Mouse (Mus musculus): ENCODE measurements around the gene St6gal2. TPM values are rescaled to one million over a fixed set of nuclear protein-coding genes. Genes with fewer than 3 reads are reported as not detected.

Gene St6gal2
- polyA plus RNA-seq (2015; fragmentation: Nextera tagmentation; extraction: Ambion mirVana) = 0.31 and 0.32 TPM in 2 replicates

DNA sequence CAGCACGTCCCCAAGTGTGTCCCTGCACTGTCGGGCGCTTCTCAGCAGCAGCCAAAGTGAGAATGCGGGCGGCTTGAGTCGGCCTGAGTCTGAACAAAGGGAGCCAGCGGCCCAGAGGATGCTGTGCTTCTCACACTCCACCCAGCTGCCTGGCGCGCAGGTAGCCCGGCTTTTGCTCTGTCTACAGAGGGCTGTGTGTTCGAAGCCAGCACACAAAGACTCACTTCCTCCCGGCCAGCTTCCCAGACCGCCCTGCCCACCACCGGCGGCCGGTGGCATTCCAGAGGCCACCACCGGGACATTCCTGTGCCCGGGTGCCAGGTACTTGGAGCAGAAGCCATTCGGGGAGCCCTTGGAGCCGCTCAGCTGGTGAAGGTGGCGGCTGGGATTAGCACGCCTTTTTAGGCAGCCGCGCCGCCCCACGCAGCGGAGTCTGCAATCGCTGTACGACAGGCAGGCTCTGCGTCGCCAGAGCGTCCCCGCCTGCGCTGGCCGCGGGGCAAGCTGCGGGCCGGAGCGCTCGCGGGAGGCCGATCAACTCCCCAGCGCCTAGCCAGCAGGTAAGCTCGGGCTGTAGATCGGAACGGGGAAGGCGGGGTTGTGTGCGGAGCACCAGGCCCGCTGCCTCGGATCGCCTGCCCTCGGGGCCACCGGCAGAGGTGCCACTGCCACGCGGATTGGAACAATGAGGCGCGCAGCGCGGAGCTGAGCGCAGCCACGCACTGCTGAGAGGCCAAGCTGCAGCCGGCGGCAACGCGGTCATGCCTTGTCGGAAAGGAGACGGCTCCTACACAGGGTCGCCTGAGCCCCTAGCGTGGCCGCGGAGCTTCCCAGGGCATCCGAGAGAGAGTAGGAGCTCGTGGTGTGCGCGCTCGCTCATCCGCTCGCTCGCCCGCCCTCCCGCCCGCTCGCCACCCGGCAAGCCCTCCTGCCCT is at the start of gene St6gal2:
Gene St6gal2, plus strand, starts transcription at position 133 of the 935 bp plus-strand sequence.
- peak within 1 kb of the TSS; percentile 95 for H3K4me2 ChIP-seq (ENCODE audit: low read depth, low read length)
- ATAC-seq = peak; percentile 85
- WGBS = under 1% methylated on average over 79 of the region's 84 CpGs

DNA sequence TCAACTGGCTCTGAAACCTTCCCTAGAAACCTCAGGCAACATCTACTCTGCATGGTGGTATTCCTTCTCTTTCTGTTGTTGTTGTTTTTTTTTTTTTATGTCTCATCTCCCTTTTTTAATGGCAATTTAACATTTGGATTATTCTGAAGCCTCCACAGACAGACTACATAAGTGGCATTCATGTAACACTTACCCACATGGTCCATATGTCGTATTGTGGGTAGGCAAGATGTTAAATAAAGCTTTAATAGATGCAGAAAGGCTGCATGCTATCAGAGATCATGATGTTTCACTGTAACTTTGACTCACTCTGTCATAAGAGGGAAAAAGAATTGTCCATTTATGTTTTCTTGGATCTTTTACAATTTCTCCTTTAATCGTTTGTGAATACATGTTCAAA is 39.1 kb upstream of the St6gal2 start:
- H3K4me1 ChIP-seq (ENCODE audit: control insufficient read depth, insufficient read depth, low read length) = no peaks in the 10 kb centered on the region
- no peaks in the 10 kb centered on the region for H3K9me3 ChIP-seq (ENCODE audit: control insufficient read depth, low read length)
- 86% methylated on average over 2 of the region's 2 CpGs for WGBS
- no peak for ATAC-seq
- no peak overlapping the region for H3K27ac ChIP-seq (ENCODE audit: low read length)
- no peak overlapping the region for H3K4me2 ChIP-seq (ENCODE audit: low read depth, low read length)
- H3K4me3 ChIP-seq (ENCODE audit: low read length) = no peak overlapping the region
- no peak overlapping the region for H3K9ac ChIP-seq (ENCODE audit: low read depth, low read length)
- no peaks in the 10 kb centered on the region for H3K27me3 ChIP-seq (replicated peaks; ENCODE audit: control insufficient read depth, insufficient read depth, low read length)
- no peaks in the 10 kb centered on the region for H3K36me3 ChIP-seq (ENCODE audit: control insufficient read depth, insufficient read depth, low read length)

More for the DNA sequence above, at the start of gene St6gal2:
- no peaks in the 10 kb centered on the region for H3K9me3 ChIP-seq (ENCODE audit: control insufficient read depth, low read length)
- peak within 1 kb of the TSS; percentile 56 for H3K4me3 ChIP-seq (ENCODE audit: low read length)
- H3K36me3 ChIP-seq (ENCODE audit: control insufficient read depth, insufficient read depth, low read length) = no peaks in the 10 kb centered on the region
- peaks cover 24% of the 10 kb centered on the region for H3K27me3 ChIP-seq (replicated peaks; ENCODE audit: control insufficient read depth, insufficient read depth, low read length)
- H3K4me1 ChIP-seq (ENCODE audit: control insufficient read depth, insufficient read depth, low read length) = 0 out of 2 replicates have a peak, but pooled peaks cover 4% of the 10 kb centered on the region
- H3K27ac ChIP-seq (ENCODE audit: low read length) = no peak within 1 kb of the TSS
- H3K9ac ChIP-seq (ENCODE audit: low read depth, low read length) = peak within 1 kb of the TSS; percentile 60

DNA sequence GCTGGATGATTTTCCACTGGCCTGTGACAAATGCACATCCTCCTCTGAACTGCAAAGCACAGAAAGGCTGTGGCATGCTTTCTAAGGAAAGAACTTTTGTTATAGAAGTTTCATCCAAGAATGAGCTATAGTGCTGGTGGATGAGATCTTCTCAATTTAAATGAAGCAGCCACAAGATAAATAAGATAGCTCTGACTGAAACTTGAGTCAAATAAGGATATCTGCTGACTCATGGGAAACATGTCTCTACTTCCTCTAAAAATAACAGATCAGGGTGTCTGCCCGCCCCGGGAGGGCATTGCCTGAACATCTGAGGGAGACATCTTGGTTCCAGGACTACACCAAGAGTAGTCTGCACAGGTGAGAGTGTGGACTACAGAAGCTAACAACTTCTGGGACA is 28.7 kb upstream of the St6gal2 start:
- 88% methylated on average over 2 of the region's 2 CpGs for WGBS

DNA sequence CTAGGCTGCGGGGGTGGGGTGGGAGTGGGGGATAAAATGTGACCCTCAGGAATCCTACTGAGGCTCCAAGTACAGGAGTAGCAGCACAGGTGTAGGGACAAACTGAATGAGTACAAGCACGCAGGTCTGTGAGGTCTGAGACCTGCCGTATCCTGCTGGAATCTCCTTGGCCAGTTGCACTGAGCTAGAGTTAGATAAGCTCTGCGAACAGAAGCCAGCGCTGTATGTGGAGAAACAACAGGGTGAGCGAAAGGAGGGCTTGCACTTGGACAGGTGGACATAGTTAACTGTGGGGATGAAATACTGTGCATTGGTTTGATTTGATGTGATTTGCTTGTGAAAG is 974 bp downstream of the St6gal2 start:
- Histone ChIP-seq H3K4me3 (ENCODE audit: low read length) (peak overlapping the region; percentile 56), H3K36me3 (ENCODE audit: control insufficient read depth, insufficient read depth, low read length) (no peaks in the 10 kb centered on the region), H3K4me2 (ENCODE audit: low read depth, low read length) (peak overlapping the region; percentile 95), H3K9ac (ENCODE audit: low read depth, low read length) (peak overlapping the region; percentile 60), H3K4me1 (ENCODE audit: control insufficient read depth, insufficient read depth, low read length) (0 out of 2 replicates have a peak, but pooled peaks cover 4% of the 10 kb centered on the region), H3K27me3 (replicated peaks; ENCODE audit: control insufficient read depth, insufficient read depth, low read length) (peaks cover 24% of the 10 kb centered on the region), H3K27ac (ENCODE audit: low read length) (no peak overlapping the region), H3K9me3 (ENCODE audit: control insufficient read depth, low read length) (no peaks in the 10 kb centered on the region)
- under 1% methylated on average over 6 of the region's 6 CpGs for WGBS
- peak; percentile 31; the same call in 1 of the 2 replicates for ATAC-seq

More for the DNA sequence above, 28.7 kb upstream of the St6gal2 start:
- no peak for ATAC-seq
- Histone ChIP-seq H3K9me3 (ENCODE audit: control insufficient read depth, low read length) (no peaks in the 10 kb centered on the region), H3K4me2 (ENCODE audit: low read depth, low read length) (no peak overlapping the region), H3K4me3 (ENCODE audit: low read length) (no peak overlapping the region), H3K36me3 (ENCODE audit: control insufficient read depth, insufficient read depth, low read length) (no peaks in the 10 kb centered on the region), H3K4me1 (ENCODE audit: control insufficient read depth, insufficient read depth, low read length) (no peaks in the 10 kb centered on the region), H3K27ac (ENCODE audit: low read length) (no peak overlapping the region), H3K9ac (ENCODE audit: low read depth, low read length) (no peak overlapping the region), H3K27me3 (replicated peaks; ENCODE audit: control insufficient read depth, insufficient read depth, low read length) (no peaks in the 10 kb centered on the region)

DNA sequence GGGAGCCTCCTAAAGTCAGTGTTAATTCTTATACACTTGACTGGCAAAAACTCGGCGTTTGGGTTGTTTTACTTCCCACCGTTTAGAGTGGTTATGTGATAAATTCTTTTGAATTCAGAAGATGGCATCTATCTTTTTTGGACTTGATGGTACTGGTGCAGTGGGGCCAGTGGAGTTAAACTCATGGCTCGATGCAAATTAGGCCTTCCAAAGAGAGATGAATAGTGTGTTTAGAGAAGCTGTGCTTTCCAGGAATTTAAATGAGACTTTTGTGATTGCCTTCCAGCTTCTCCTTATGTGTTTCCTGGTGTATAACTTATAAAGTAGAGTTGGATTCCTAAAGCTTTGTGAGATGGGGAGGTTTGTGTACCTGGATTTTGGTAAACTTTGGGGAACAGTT is 1.5 kb downstream of the St6gal2 start:
- Histone ChIP-seq H3K4me2 (ENCODE audit: low read depth, low read length) (no peak overlapping the region), H3K9ac (ENCODE audit: low read depth, low read length) (no peak overlapping the region), H3K9me3 (ENCODE audit: control insufficient read depth, low read length) (no peaks in the 10 kb centered on the region), H3K27ac (ENCODE audit: low read length) (no peak overlapping the region), H3K36me3 (ENCODE audit: control insufficient read depth, insufficient read depth, low read length) (no peaks in the 10 kb centered on the region), H3K4me3 (ENCODE audit: low read length) (no peak overlapping the region), H3K4me1 (ENCODE audit: control insufficient read depth, insufficient read depth, low read length) (0 out of 2 replicates have a peak, but pooled peaks cover 4% of the 10 kb centered on the region), H3K27me3 (replicated peaks; ENCODE audit: control insufficient read depth, insufficient read depth, low read length) (peaks cover 24% of the 10 kb centered on the region)
- WGBS = 23% methylated on average over 4 of the region's 4 CpGs
- ATAC-seq = no peak

DNA sequence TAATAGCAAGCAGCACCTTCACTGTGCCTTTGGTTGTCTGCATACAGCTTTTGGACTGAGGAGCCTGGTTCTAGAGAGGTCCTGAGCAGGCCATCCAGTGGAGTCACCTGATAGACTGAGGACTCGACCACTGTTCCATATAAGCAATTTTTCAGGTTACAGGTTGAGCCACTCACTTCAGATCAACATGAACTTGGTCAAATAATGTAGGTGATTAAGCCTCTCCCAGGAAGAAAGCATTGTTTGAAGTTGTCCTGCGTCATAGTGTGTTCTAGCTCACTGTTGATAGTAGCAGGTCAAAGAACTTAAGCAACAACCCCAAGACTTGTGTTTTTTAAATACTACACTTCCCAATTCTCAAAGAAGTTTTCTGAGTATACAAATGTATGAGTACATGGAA is 5.8 kb downstream of the St6gal2 start:
- Histone ChIP-seq H3K36me3 (ENCODE audit: control insufficient read depth, insufficient read depth, low read length) (no peaks in the 10 kb centered on the region), H3K4me3 (ENCODE audit: low read length) (no peak overlapping the region), H3K9me3 (ENCODE audit: control insufficient read depth, low read length) (no peaks in the 10 kb centered on the region), H3K27me3 (replicated peaks; ENCODE audit: control insufficient read depth, insufficient read depth, low read length) (peaks cover 8% of the 10 kb centered on the region), H3K9ac (ENCODE audit: low read depth, low read length) (no peak overlapping the region), H3K27ac (ENCODE audit: low read length) (no peak overlapping the region), H3K4me2 (ENCODE audit: low read depth, low read length) (no peak overlapping the region), H3K4me1 (ENCODE audit: control insufficient read depth, insufficient read depth, low read length) (no peaks in the 10 kb centered on the region)
- 55% methylated on average over 2 of the region's 2 CpGs for WGBS
- ATAC-seq = no peak

DNA sequence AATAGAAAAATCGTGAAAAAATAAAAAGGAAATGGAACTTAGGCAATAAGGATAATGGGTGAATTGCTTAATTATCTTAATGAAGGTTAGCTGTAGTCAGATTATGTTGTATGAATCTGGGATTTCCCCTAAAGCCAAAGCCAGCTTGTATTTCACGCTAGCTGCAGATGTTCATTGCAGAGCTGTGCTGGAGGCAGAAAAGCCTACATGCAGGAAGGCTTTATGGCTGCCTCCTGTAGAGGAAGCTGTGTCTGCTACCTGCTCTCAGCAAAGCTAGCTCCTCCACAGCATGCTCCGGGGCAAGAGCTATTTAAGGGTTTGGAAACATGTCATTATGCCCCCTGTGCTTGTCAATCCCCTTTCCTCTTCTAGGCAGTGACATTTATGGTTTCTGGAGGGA is 9.3 kb downstream of the St6gal2 start:
- H3K36me3 ChIP-seq (ENCODE audit: control insufficient read depth, insufficient read depth, low read length) = no peaks in the 10 kb centered on the region
- no peaks in the 10 kb centered on the region for H3K9me3 ChIP-seq (ENCODE audit: control insufficient read depth, low read length)
- H3K4me1 ChIP-seq (ENCODE audit: control insufficient read depth, insufficient read depth, low read length) = no peaks in the 10 kb centered on the region
- H3K27ac ChIP-seq (ENCODE audit: low read length) = no peak overlapping the region
- H3K9ac ChIP-seq (ENCODE audit: low read depth, low read length) = no peak overlapping the region
- H3K4me2 ChIP-seq (ENCODE audit: low read depth, low read length) = no peak overlapping the region
- ATAC-seq = no peak
- no peaks in the 10 kb centered on the region for H3K27me3 ChIP-seq (replicated peaks; ENCODE audit: control insufficient read depth, insufficient read depth, low read length)
- 64% methylated on average over 3 of the region's 3 CpGs for WGBS
- no peak overlapping the region for H3K4me3 ChIP-seq (ENCODE audit: low read length)

DNA sequence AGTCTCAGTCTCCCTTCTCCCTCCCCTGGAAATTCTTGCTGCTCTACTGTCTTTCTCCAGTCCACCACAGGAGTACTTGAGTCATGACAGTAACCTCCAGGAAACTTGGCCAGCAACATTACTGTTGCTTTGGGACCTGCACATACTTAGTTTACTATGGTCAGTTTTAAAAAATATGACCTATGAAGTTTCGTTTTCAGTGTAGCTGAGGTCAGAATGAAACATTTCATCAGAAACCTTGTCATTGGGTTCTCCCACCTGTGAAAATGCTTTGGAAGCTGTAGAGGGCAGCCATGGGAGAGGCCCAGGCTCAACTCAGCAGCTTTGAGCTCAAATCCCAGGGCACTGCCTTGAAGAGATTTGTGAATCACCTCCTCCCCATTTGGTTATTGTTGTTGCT is 15.0 kb downstream of the St6gal2 start:
- WGBS = 70% methylated on average over 1 of the region's 1 CpGs
- no peak for ATAC-seq
- no peaks in the 10 kb centered on the region for H3K36me3 ChIP-seq (ENCODE audit: control insufficient read depth, insufficient read depth, low read length)
- H3K9ac ChIP-seq (ENCODE audit: low read depth, low read length) = no peak overlapping the region
- H3K4me3 ChIP-seq (ENCODE audit: low read length) = no peak overlapping the region
- no peaks in the 10 kb centered on the region for H3K9me3 ChIP-seq (ENCODE audit: control insufficient read depth, low read length)
- no peaks in the 10 kb centered on the region for H3K4me1 ChIP-seq (ENCODE audit: control insufficient read depth, insufficient read depth, low read length)
- no peak overlapping the region for H3K27ac ChIP-seq (ENCODE audit: low read length)
- H3K4me2 ChIP-seq (ENCODE audit: low read depth, low read length) = no peak overlapping the region
- H3K27me3 ChIP-seq (replicated peaks; ENCODE audit: control insufficient read depth, insufficient read depth, low read length) = no peaks in the 10 kb centered on the region

DNA sequence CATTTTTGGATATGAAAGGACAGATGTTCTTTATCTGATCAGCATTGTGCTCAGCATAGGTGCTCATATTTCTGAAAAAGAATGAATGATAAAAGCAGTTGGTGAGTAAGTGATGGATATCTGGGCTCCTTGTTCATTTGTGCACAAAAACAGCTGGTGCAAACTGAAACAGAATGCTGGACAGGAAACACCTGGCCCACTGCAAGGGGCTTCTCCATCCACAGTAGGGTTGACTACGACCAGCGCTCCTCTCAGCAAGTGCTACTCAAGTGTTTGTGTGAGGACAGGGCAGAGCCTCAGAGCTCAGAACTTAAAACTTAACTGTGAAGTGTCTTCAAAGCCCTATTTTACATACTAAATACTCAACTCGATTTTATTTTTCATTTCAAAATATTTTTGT is 22.4 kb downstream of the St6gal2 start:
- Histone ChIP-seq H3K4me1 (ENCODE audit: control insufficient read depth, insufficient read depth, low read length) (no peaks in the 10 kb centered on the region), H3K9ac (ENCODE audit: low read depth, low read length) (no peak overlapping the region), H3K27ac (ENCODE audit: low read length) (no peak overlapping the region), H3K27me3 (replicated peaks; ENCODE audit: control insufficient read depth, insufficient read depth, low read length) (no peaks in the 10 kb centered on the region), H3K9me3 (ENCODE audit: control insufficient read depth, low read length) (no peaks in the 10 kb centered on the region), H3K36me3 (ENCODE audit: control insufficient read depth, insufficient read depth, low read length) (no peaks in the 10 kb centered on the region), H3K4me3 (ENCODE audit: low read length) (no peak overlapping the region), H3K4me2 (ENCODE audit: low read depth, low read length) (no peak overlapping the region)
- no peak for ATAC-seq
- 66% methylated on average over 3 of the region's 3 CpGs for WGBS

Measured in intestine, embryonic 16.5 days (tissue).